Mouse (Mus musculus): ENCODE data around the gene Vkorc1l1. TPM values are rescaled to one million over a fixed set of nuclear protein-coding genes. Genes with fewer than 3 reads are reported as not detected.
"Not testable (repeated sequence)": the region's sequence is repeated elsewhere in the genome, so short reads cannot be mapped to it uniquely, and the experiment has no call there.

Vkorc1l1 gene
- polyA plus RNA-seq, 1 experiment from 2014 or later: 29.4 TPM

GRCm38 (mm10) chr5:129936941-129937340 is 4.8 kb upstream of the Vkorc1l1 start:
- WGBS: 61% methylated on average over 4 of the region's 4 CpGs
- ATAC-seq (replicated peaks; ENCODE audit: low FRiP score) (no peak), DNase-seq (ENCODE audit: low spot score) (no peak)
- Histone ChIP-seq H3K9me3 (ENCODE audit: control insufficient read depth, low read length) (no peaks in the 10 kb centered on the region), H3K9ac (ENCODE audit: low read depth, low read length) (no peak overlapping the region), H3K36me3 (ENCODE audit: control insufficient read depth, insufficient read depth, low read length) (no peaks in the 10 kb centered on the region), H3K27ac (ENCODE audit: low read depth, low read length) (no peak overlapping the region), H3K4me1 (replicated peaks; ENCODE audit: control insufficient read depth, insufficient read depth, low read length) (no peaks in the 10 kb centered on the region), H3K4me2 (no peak overlapping the region), H3K27me3 (replicated peaks; ENCODE audit: control insufficient read depth, insufficient read depth, low read length) (no peaks in the 10 kb centered on the region), H3K4me3 (ENCODE audit: low read depth, low read length) (no peak overlapping the region)

- Histone ChIP-seq H3K27me3 (replicated peaks; ENCODE audit: control insufficient read depth, insufficient read depth, low read length) (no peaks in the 10 kb centered on the region), H3K27ac (ENCODE audit: low read depth, low read length) (no peak overlapping the region), H3K36me3 (ENCODE audit: control insufficient read depth, insufficient read depth, low read length) (0 out of 2 replicates have a peak, but pooled peaks cover under 1% of the 10 kb centered on the region), H3K4me1 (replicated peaks; ENCODE audit: control insufficient read depth, insufficient read depth, low read length) (peaks cover 6% of the 10 kb centered on the region), H3K4me3 (ENCODE audit: low read depth, low read length) (no peak overlapping the region), H3K9me3 (ENCODE audit: control insufficient read depth, low read length) (no peaks in the 10 kb centered on the region), H3K9ac (ENCODE audit: low read depth, low read length) (no peak overlapping the region), H3K4me2 (peak overlapping the region; percentile 66)
- 55% methylated on average over 2 of the region's 2 CpGs for WGBS
- ATAC-seq (replicated peaks; ENCODE audit: low FRiP score) (no peak), DNase-seq (ENCODE audit: low spot score) (no peak)
Measured at GRCm38 (mm10) chr5:129940281-129940680, 1.5 kb upstream of the Vkorc1l1 start.

GRCm38 (mm10) chr5:129940736-129941494 is 855 bp upstream of the Vkorc1l1 start:
- peak overlapping the region; percentile 94 for H3K4me3 ChIP-seq (ENCODE audit: low read depth, low read length)
- H3K27me3 ChIP-seq (replicated peaks; ENCODE audit: control insufficient read depth, insufficient read depth, low read length): no peaks in the 10 kb centered on the region
- ATAC-seq (replicated peaks; ENCODE audit: low FRiP score): peak; percentile 49
- no peak for DNase-seq (ENCODE audit: low spot score)
- H3K9me3 ChIP-seq (ENCODE audit: control insufficient read depth, low read length): no peaks in the 10 kb centered on the region
- WGBS: 4% methylated on average over 9 of the region's 9 CpGs
- peak overlapping the region; percentile 66 for H3K4me2 ChIP-seq
- H3K36me3 ChIP-seq (ENCODE audit: control insufficient read depth, insufficient read depth, low read length): 0 out of 2 replicates have a peak, but pooled peaks cover 2% of the 10 kb centered on the region
- peak overlapping the region; percentile 37; the same call in 1 of the 2 replicates for H3K27ac ChIP-seq (ENCODE audit: low read depth, low read length)
- peak overlapping the region; percentile 57; the same call in 1 of the 2 replicates for H3K9ac ChIP-seq (ENCODE audit: low read depth, low read length)
- H3K4me1 ChIP-seq (replicated peaks; ENCODE audit: control insufficient read depth, insufficient read depth, low read length): peaks cover 6% of the 10 kb centered on the region

GRCm38 (mm10) chr5:129942073-129942939 is 536 bp downstream of the Vkorc1l1 start:
- WGBS: under 1% methylated on average over 50 of the region's 82 CpGs
- ATAC-seq (replicated peaks; ENCODE audit: low FRiP score) (peak; percentile 38), DNase-seq (ENCODE audit: low spot score) (peak; percentile 61)
- H3K36me3 ChIP-seq (ENCODE audit: control insufficient read depth, insufficient read depth, low read length); H3K4me1 ChIP-seq (replicated peaks; ENCODE audit: control insufficient read depth, insufficient read depth, low read length); H3K27me3 ChIP-seq (replicated peaks; ENCODE audit: control insufficient read depth, insufficient read depth, low read length); H3K9me3 ChIP-seq (ENCODE audit: control insufficient read depth, low read length): not testable (repeated sequence)
- Histone ChIP-seq H3K27ac (ENCODE audit: low read depth, low read length) (peak overlapping the region; percentile 77), H3K9ac (ENCODE audit: low read depth, low read length) (peak overlapping the region; percentile 84), H3K4me2 (peak overlapping the region; percentile 79), H3K4me3 (ENCODE audit: low read depth, low read length) (peak overlapping the region; percentile 94)

GRCm38 (mm10) chr5:129943402-129943801 is 1.6 kb downstream of the Vkorc1l1 start:
- peak overlapping the region; percentile 5; the same call in 1 of the 2 replicates for H3K4me3 ChIP-seq (ENCODE audit: low read depth, low read length)
- 40% methylated on average over 1 of the region's 1 CpGs for WGBS

GRCm38 (mm10) chr5:129947528-129948033 is 5.8 kb downstream of the Vkorc1l1 start:
- ATAC-seq (replicated peaks; ENCODE audit: low FRiP score): no peak

More at GRCm38 (mm10) chr5:129943402-129943801, 1.6 kb downstream of the Vkorc1l1 start:
- Histone ChIP-seq H3K27ac (ENCODE audit: low read depth, low read length) (no peak overlapping the region), H3K4me2 (peak overlapping the region; percentile 79), H3K9ac (ENCODE audit: low read depth, low read length) (0 out of 2 replicates have a peak overlapping the region, but pooled peaks have one; percentile 2), H3K9me3 (ENCODE audit: control insufficient read depth, low read length) (no peaks in the 10 kb centered on the region), H3K27me3 (replicated peaks; ENCODE audit: control insufficient read depth, insufficient read depth, low read length) (no peaks in the 10 kb centered on the region), H3K4me1 (replicated peaks; ENCODE audit: control insufficient read depth, insufficient read depth, low read length) (peaks cover 10% of the 10 kb centered on the region), H3K36me3 (ENCODE audit: control insufficient read depth, insufficient read depth, low read length) (0 out of 2 replicates have a peak, but pooled peaks cover 2% of the 10 kb centered on the region)
- ATAC-seq (replicated peaks; ENCODE audit: low FRiP score) (no peak), DNase-seq (ENCODE audit: low spot score) (no peak)

GRCm38 (mm10) chr5:129952143-129952542 is 10.4 kb downstream of the Vkorc1l1 start:
- no peak overlapping the region for H3K27ac ChIP-seq (ENCODE audit: low read depth, low read length)
- no peak overlapping the region for H3K4me3 ChIP-seq (ENCODE audit: low read depth, low read length)
- DNase-seq (ENCODE audit: low spot score): no peak
- no peaks in the 10 kb centered on the region for H3K27me3 ChIP-seq (replicated peaks; ENCODE audit: control insufficient read depth, insufficient read depth, low read length)
- H3K4me1 ChIP-seq (replicated peaks; ENCODE audit: control insufficient read depth, insufficient read depth, low read length): peaks cover 18% of the 10 kb centered on the region
- 68% methylated on average over 4 of the region's 4 CpGs for WGBS
- no peaks in the 10 kb centered on the region for H3K9me3 ChIP-seq (ENCODE audit: control insufficient read depth, low read length)
- no peaks in the 10 kb centered on the region for H3K36me3 ChIP-seq (ENCODE audit: control insufficient read depth, insufficient read depth, low read length)
- ATAC-seq (replicated peaks; ENCODE audit: low FRiP score): no peak
- no peak overlapping the region for H3K4me2 ChIP-seq
- no peak overlapping the region for H3K9ac ChIP-seq (ENCODE audit: low read depth, low read length)

More at GRCm38 (mm10) chr5:129947528-129948033, 5.8 kb downstream of the Vkorc1l1 start:
- Histone ChIP-seq H3K4me2 (no peak overlapping the region), H3K27ac (ENCODE audit: low read depth, low read length) (no peak overlapping the region), H3K4me1 (replicated peaks; ENCODE audit: control insufficient read depth, insufficient read depth, low read length) (peaks cover 10% of the 10 kb centered on the region), H3K9ac (ENCODE audit: low read depth, low read length) (no peak overlapping the region), H3K36me3 (ENCODE audit: control insufficient read depth, insufficient read depth, low read length) (0 out of 2 replicates have a peak, but pooled peaks cover 2% of the 10 kb centered on the region), H3K4me3 (ENCODE audit: low read depth, low read length) (no peak overlapping the region), H3K27me3 (replicated peaks; ENCODE audit: control insufficient read depth, insufficient read depth, low read length) (no peaks in the 10 kb centered on the region), H3K9me3 (ENCODE audit: control insufficient read depth, low read length) (no peaks in the 10 kb centered on the region)
- WGBS: 86% methylated on average over 2 of the region's 2 CpGs
- DNase-seq (ENCODE audit: low spot score): no peak

- DNase-seq (ENCODE audit: low spot score): no peak
Measured at GRCm38 (mm10) chr5:129954473-129955254, 12.9 kb downstream of the Vkorc1l1 start.

More at GRCm38 (mm10) chr5:129954473-129955254, 12.9 kb downstream of the Vkorc1l1 start:
- Histone ChIP-seq H3K27ac (ENCODE audit: low read depth, low read length) (0 out of 2 replicates have a peak overlapping the region, but pooled peaks have one; percentile 4), H3K4me2 (no peak overlapping the region), H3K36me3 (ENCODE audit: control insufficient read depth, insufficient read depth, low read length) (no peaks in the 10 kb centered on the region), H3K27me3 (replicated peaks; ENCODE audit: control insufficient read depth, insufficient read depth, low read length) (no peaks in the 10 kb centered on the region), H3K9me3 (ENCODE audit: control insufficient read depth, low read length) (no peaks in the 10 kb centered on the region), H3K4me3 (ENCODE audit: low read depth, low read length) (no peak overlapping the region), H3K4me1 (replicated peaks; ENCODE audit: control insufficient read depth, insufficient read depth, low read length) (peaks cover 14% of the 10 kb centered on the region), H3K9ac (ENCODE audit: low read depth, low read length) (no peak overlapping the region)
- WGBS: 63% methylated on average over 5 of the region's 5 CpGs
- peak; percentile 54; the same call in 1 of the 2 replicates for ATAC-seq (replicated peaks; ENCODE audit: low FRiP score)
